Mouse (Mus musculus): ENCODE results near the gene Fgfr2. TPM values are rescaled to one million over a fixed set of nuclear protein-coding genes. Genes with fewer than 3 reads are reported as not detected.

The Fgfr2 gene
- polyA plus RNA-seq, 1 experiment from 2014 or later, result 47.9 TPM

DNA sequence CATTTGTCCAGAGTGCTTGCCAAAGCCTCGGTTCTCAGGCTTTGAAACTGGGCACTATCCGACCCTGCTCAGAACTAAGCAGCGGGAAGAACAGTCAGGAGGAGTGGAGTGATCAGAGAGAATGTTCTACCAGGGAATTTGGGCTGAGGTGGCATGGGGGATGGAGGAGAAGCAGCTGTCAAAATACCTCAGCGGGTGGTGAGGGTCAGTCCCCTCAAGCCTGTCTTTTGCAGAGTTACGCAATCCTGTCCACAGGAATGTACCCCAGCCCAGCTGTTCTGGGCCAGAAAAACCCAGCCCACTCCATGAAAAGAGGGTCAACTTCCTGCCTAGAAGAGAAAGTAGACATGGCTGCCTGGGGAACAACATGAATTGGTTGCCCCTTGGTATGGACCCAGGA lies 862.5 kb downstream of the Fgfr2 start:
- peaks cover 20% of the 10 kb centered on the region for H3K4me1 ChIP-seq
- H3K9me3 ChIP-seq (replicated peaks), result no peaks in the 10 kb centered on the region
- no peak overlapping the region for H3K4me3 ChIP-seq
- no peak for ATAC-seq
- H3K27me3 ChIP-seq, result no peaks in the 10 kb centered on the region
- no peak overlapping the region for H3K9ac ChIP-seq
- 81% methylated on average over 5 of the region's 5 CpGs for WGBS
- H3K4me2 ChIP-seq, result no peak overlapping the region
- peaks cover 16% of the 10 kb centered on the region; the same call in 1 of the 2 replicates for H3K36me3 ChIP-seq (ENCODE audit: poor library complexity, severe bottlenecking)
- H3K27ac ChIP-seq, result no peak overlapping the region

DNA sequence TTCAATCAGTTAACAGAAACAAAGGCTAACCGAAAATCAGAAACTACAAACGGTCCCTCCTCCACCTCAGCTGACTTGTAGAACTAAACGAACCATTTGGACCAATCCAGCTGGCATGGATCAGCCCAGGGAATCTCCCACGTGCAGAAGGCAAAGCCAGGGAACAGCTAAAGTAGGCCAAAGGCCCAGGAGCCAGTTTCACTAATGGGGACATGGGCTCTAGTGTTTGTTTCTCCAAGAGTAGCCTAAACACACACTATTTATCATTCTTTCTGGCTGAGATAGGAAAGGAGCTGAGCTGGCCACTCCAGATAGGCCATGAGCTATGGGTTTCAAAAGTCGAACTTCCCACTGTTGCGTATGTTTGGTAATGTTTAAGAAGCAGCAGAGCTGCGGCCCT lies 864.3 kb downstream of the Fgfr2 start:
- Histone ChIP-seq H3K4me3 (no peak overlapping the region), H3K27ac (no peak overlapping the region), H3K9me3 (replicated peaks) (no peaks in the 10 kb centered on the region), H3K9ac (no peak overlapping the region), H3K36me3 (ENCODE audit: poor library complexity, severe bottlenecking) (peaks cover 9% of the 10 kb centered on the region; the same call in 1 of the 2 replicates), H3K27me3 (no peaks in the 10 kb centered on the region), H3K4me2 (no peak overlapping the region), H3K4me1 (peaks cover 18% of the 10 kb centered on the region)
- 39% methylated on average over 7 of the region's 7 CpGs for WGBS
- no peak for ATAC-seq

DNA sequence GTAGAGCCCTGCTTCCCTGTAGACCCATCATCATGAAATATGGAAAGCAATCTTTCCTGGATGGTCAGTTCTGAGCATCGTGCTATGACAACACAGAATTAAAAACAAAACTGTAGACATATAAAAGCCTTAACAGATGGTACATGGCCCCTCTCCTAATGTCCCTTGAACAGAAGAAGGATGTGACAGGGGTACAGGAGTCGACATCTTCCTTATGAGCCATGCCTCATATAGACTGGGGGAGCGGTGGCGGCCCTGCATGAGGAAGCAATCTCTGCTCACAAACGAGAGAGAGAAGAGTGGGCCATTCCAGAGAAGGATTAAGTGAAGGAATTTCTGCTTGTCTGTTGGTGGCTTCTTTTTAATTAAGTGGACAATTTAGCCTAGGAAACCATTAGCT lies 864.9 kb downstream of the Fgfr2 start:
- Histone ChIP-seq H3K4me2 (no peak overlapping the region), H3K9me3 (replicated peaks) (no peaks in the 10 kb centered on the region), H3K27ac (no peak overlapping the region), H3K4me3 (no peak overlapping the region), H3K9ac (no peak overlapping the region), H3K4me1 (peaks cover 17% of the 10 kb centered on the region), H3K36me3 (ENCODE audit: poor library complexity, severe bottlenecking) (peaks cover 9% of the 10 kb centered on the region; the same call in 1 of the 2 replicates), H3K27me3 (no peaks in the 10 kb centered on the region)
- 40% methylated on average over 5 of the region's 5 CpGs for WGBS
- no peak for ATAC-seq

DNA sequence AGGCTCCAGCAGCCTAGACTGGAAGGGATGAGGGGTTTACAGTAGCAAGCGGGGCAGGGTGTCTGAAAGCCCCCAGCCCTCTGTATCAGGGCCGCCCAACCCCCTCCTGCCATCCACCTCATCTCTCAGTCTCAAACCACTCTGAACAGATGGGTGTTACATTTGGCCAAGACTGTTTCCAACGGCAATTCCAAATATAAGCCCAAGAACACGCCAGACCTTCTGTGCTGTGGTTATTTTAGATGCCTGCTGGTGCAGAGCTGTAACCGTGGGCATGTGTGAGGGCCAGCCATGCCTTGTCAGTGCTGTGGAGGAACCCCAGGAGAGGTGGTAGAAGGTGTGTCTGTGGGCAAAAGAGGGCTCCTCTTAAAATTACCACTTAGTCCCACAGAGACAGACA lies 869.6 kb downstream of the Fgfr2 start:
- peak; percentile 83 for ATAC-seq
- Histone ChIP-seq H3K27me3 (no peaks in the 10 kb centered on the region), H3K9ac (no peak overlapping the region), H3K27ac (peak overlapping the region; percentile 81), H3K4me1 (peaks cover 29% of the 10 kb centered on the region), H3K4me3 (no peak overlapping the region), H3K4me2 (no peak overlapping the region), H3K9me3 (replicated peaks) (no peaks in the 10 kb centered on the region), H3K36me3 (ENCODE audit: poor library complexity, severe bottlenecking) (peaks cover 4% of the 10 kb centered on the region; the same call in 1 of the 2 replicates)
- 84% methylated on average over 5 of the region's 5 CpGs for WGBS

DNA sequence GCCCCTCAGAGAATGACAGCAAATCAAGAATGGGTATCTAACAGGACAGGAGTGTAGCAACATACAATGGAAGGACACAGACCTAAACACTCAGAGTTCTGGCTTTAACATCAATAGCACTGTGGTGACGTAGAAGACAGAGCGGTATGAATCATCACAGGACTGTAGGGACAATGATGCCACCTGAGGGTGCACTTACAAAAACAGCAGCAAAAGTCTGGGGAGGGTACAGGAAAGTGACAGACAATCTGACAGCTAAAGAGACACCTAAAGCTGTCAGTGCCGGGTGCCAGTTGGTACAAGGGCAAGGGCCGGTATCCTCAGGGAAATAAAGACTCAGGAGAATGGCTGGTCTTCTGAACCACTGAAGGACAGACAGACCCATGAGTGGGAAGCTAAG lies 870.1 kb downstream of the Fgfr2 start:
- no peak overlapping the region for H3K4me3 ChIP-seq
- peak; percentile 34; the same call in 1 of the 2 replicates for ATAC-seq
- peaks cover 33% of the 10 kb centered on the region for H3K4me1 ChIP-seq
- H3K4me2 ChIP-seq, result no peak overlapping the region
- H3K9ac ChIP-seq, result no peak overlapping the region
- H3K36me3 ChIP-seq (ENCODE audit: poor library complexity, severe bottlenecking), result peaks cover 4% of the 10 kb centered on the region; the same call in 1 of the 2 replicates
- H3K27ac ChIP-seq, result peak overlapping the region; percentile 81
- no peaks in the 10 kb centered on the region for H3K9me3 ChIP-seq (replicated peaks)
- 84% methylated on average over 4 of the region's 4 CpGs for WGBS
- H3K27me3 ChIP-seq, result no peaks in the 10 kb centered on the region

DNA sequence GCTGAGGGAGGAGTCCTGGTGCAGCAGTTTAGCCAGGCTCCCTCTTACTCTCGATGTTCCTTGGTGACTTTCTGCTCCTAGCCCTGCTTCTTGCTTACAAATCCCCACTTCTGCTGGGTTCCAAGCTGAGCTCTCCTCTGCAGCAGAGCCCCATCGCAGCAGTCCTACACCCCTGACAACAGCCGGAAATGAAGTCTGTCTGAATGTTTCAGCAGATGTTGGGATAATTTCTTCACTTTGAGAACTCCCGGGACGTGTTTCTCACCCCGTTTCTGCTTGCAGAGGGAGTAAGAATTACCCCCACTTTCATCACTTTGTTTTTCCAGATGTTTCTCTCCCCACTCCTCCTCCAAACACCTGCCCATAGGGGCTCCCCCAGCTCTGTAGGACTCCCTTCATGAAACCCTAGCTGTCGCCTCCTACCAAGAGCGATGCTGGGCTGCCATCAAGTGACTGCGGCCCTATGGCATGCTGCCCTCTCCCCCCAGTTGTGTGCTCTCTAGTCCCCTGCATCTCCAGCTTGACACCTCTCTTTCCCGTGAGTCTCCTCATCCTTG lies 873.5 kb downstream of the Fgfr2 start:
- Histone ChIP-seq H3K4me2 (no peak overlapping the region), H3K4me3 (no peak overlapping the region), H3K4me1 (peaks cover 56% of the 10 kb centered on the region), H3K9ac (no peak overlapping the region), H3K27ac (no peak overlapping the region; the same call in 1 of the 2 replicates), H3K27me3 (no peaks in the 10 kb centered on the region), H3K36me3 (ENCODE audit: poor library complexity, severe bottlenecking) (peaks cover 10% of the 10 kb centered on the region), H3K9me3 (replicated peaks) (no peaks in the 10 kb centered on the region)
- no peak for ATAC-seq
- 77% methylated on average over 10 of the region's 10 CpGs for WGBS

DNA sequence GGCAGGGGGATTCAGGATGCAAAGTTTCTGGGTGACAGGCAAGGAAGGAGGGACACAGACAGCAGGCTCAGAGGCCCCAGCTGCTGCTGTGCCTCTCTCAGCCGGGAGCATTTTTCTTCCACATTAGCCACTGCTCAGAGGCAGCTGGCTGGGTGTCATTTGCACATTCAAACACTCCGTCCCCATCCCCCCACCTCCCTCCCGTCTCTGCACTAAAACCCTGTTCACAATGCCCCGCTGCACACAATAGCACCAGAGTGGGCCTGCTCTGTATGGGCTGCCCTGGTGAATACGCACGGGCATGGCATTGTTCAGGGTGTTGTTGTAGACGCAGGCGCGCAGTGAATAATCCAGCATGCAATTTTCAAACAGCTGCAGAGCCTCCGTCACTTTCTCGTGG lies 875.6 kb downstream of the Fgfr2 start:
- peak overlapping the region; percentile 47 for H3K4me2 ChIP-seq
- H3K4me1 ChIP-seq, result peaks cover 41% of the 10 kb centered on the region
- peak; percentile 96 for ATAC-seq
- no peaks in the 10 kb centered on the region for H3K27me3 ChIP-seq
- 3% methylated on average over 11 of the region's 11 CpGs for whole genome bisulfite sequencing
- H3K27ac ChIP-seq, result peak overlapping the region; percentile 94
- H3K9me3 ChIP-seq (replicated peaks), result no peaks in the 10 kb centered on the region
- peak overlapping the region; percentile 37 for H3K9ac ChIP-seq
- peaks cover 13% of the 10 kb centered on the region for H3K36me3 ChIP-seq (ENCODE audit: poor library complexity, severe bottlenecking)
- H3K4me3 ChIP-seq, result peak overlapping the region; percentile 6; the same call in 1 of the 2 replicates

- Histone ChIP-seq H3K4me2 (peak overlapping the region; percentile 47), H3K4me1 (peaks cover 41% of the 10 kb centered on the region), H3K36me3 (ENCODE audit: poor library complexity, severe bottlenecking) (peaks cover 15% of the 10 kb centered on the region), H3K4me3 (no peak overlapping the region), H3K27me3 (no peaks in the 10 kb centered on the region), H3K9ac (peak overlapping the region; percentile 37), H3K27ac (peak overlapping the region; percentile 94), H3K9me3 (replicated peaks) (no peaks in the 10 kb centered on the region)
- WGBS, result 42% methylated on average over 5 of the region's 5 CpGs
- ATAC-seq, result no peak
Observed at GRCm38 (mm10) chr7:132247091-132247490, 876.1 kb downstream of the Fgfr2 start.

DNA sequence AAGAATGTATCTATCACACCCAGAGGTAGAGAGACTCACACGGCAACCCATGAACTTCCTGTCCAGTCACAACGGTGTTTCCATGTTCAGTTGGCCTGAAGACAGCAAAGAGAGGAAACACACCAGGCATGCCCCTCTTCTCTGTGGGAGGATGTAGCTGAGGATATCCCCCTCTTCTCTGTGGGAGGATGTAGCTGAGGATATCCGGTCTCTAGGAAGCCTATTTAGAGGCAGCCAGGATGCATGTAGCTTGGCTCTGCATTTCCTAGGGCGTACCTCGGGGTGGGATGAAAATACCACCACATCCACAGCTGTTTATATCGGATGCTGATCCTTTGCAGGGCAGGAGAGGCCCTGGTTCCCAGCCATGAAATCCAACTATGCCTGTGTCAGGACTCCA lies 877.4 kb downstream of the Fgfr2 start:
- H3K27me3 ChIP-seq, result no peaks in the 10 kb centered on the region
- 90% methylated on average over 6 of the region's 6 CpGs for WGBS

GRCm38 (mm10) chr7:132244637-132245036 lies 878.5 kb downstream of the Fgfr2 start:
- no peak for ATAC-seq

More for the DNA sequence above, 877.4 kb downstream of the Fgfr2 start:
- no peaks in the 10 kb centered on the region for H3K9me3 ChIP-seq (replicated peaks)
- peaks cover 38% of the 10 kb centered on the region for H3K4me1 ChIP-seq
- peaks cover 28% of the 10 kb centered on the region for H3K36me3 ChIP-seq (ENCODE audit: poor library complexity, severe bottlenecking)
- no peak overlapping the region for H3K9ac ChIP-seq
- no peak for ATAC-seq
- H3K4me2 ChIP-seq, result no peak overlapping the region
- H3K27ac ChIP-seq, result peak overlapping the region; percentile 94; the same call in 1 of the 2 replicates
- no peak overlapping the region for H3K4me3 ChIP-seq

GRCm38 (mm10) chr7:132243225-132243624 lies 879.9 kb downstream of the Fgfr2 start:
- no peak overlapping the region for H3K9ac ChIP-seq
- ATAC-seq, result no peak
- WGBS, result 88% methylated on average over 5 of the region's 5 CpGs
- H3K4me3 ChIP-seq, result no peak overlapping the region
- peaks cover 41% of the 10 kb centered on the region for H3K36me3 ChIP-seq (ENCODE audit: poor library complexity, severe bottlenecking)
- no peak overlapping the region for H3K4me2 ChIP-seq
- peaks cover 25% of the 10 kb centered on the region for H3K4me1 ChIP-seq
- no peaks in the 10 kb centered on the region for H3K9me3 ChIP-seq (replicated peaks)
- no peaks in the 10 kb centered on the region for H3K27me3 ChIP-seq
- H3K27ac ChIP-seq, result no peak overlapping the region

More at GRCm38 (mm10) chr7:132244637-132245036, 878.5 kb downstream of the Fgfr2 start:
- no peaks in the 10 kb centered on the region for H3K9me3 ChIP-seq (replicated peaks)
- WGBS, result 92% methylated on average over 14 of the region's 14 CpGs
- H3K27me3 ChIP-seq, result no peaks in the 10 kb centered on the region
- H3K4me2 ChIP-seq, result no peak overlapping the region
- H3K27ac ChIP-seq, result no peak overlapping the region
- H3K9ac ChIP-seq, result no peak overlapping the region
- H3K36me3 ChIP-seq (ENCODE audit: poor library complexity, severe bottlenecking), result peaks cover 34% of the 10 kb centered on the region
- peaks cover 38% of the 10 kb centered on the region for H3K4me1 ChIP-seq
- no peak overlapping the region for H3K4me3 ChIP-seq

DNA sequence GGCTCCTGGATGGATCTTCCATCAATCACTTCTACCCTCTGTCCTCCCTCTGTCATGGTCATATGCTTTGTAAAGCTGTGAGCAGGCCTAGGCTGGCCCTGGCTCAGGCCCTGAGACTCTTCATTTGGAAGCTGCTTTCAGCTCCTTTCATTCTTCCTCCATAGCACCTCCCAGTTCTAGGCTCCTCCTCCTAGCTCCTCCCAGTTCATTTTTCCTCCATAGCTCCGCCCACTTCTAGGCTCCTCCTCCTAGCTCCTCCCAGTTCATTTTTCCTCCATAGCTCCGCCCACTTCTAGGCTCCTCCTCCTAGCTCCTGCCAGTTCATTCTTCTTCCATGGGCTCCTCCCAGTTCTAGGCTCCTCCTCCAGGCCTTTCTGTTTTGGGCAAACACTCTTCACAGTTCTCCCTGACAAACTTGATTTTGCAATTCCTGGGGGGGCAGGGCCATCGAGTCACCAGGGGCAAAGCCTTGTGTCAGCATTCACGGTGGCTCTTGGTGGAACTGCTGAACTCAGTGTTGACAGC lies 880.5 kb downstream of the Fgfr2 start:
- Histone ChIP-seq H3K27me3 (no peaks in the 10 kb centered on the region), H3K36me3 (ENCODE audit: poor library complexity, severe bottlenecking) (peaks cover 46% of the 10 kb centered on the region), H3K4me2 (no peak overlapping the region), H3K9ac (no peak overlapping the region), H3K4me1 (peaks cover 19% of the 10 kb centered on the region), H3K4me3 (no peak overlapping the region), H3K9me3 (replicated peaks) (no peaks in the 10 kb centered on the region), H3K27ac (no peak overlapping the region)
- peak; percentile 42; the same call in 1 of the 2 replicates for ATAC-seq
- WGBS, result 68% methylated on average over 4 of the region's 4 CpGs

Data from forebrain, embryonic 13.5 days (tissue).